Mouse (Mus musculus): ENCODE measurements around the gene Rexo4.

Rexo4 gene

GRCm38 (mm10) chr2:26910994-26911765 lies 53.0 kb downstream of the Rexo4 start:
- no peak for DNase-seq (ENCODE audit: extremely low read depth, low read depth, low spot score)

GRCm38 (mm10) chr2:26910124-26910993 lies 53.8 kb downstream of the Rexo4 start, which contains the start of the genes Med22 and Rpl7a:
Med22 (minus strand) TSS chr2:26910677.
Rpl7a (plus strand) TSS chr2:26910764.
- DNase-seq (ENCODE audit: extremely low read depth, low read depth, low spot score) = no peak

GRCm38 (mm10) chr2:26909387-26909784 lies 54.8 kb downstream of the Rexo4 start:
- DNase-seq (ENCODE audit: extremely low read depth, low read depth, low spot score) = no peak

GRCm38 (mm10) chr2:26908710-26909386 lies 55.3 kb downstream of the Rexo4 start:
- DNase-seq (ENCODE audit: extremely low read depth, low read depth, low spot score) = no peak

GRCm38 (mm10) chr2:26907109-26907508 lies 57.1 kb downstream of the Rexo4 start:
- DNase-seq (ENCODE audit: extremely low read depth, low read depth, low spot score) = no peak

GRCm38 (mm10) chr2:26906431-26906830 lies 57.8 kb downstream of the Rexo4 start:
- no peak for DNase-seq (ENCODE audit: extremely low read depth, low read depth, low spot score)

GRCm38 (mm10) chr2:26905936-26906335 lies 58.2 kb downstream of the Rexo4 start:
- DNase-seq (ENCODE audit: extremely low read depth, low read depth, low spot score) = no peak
